ENCODE assay signal across 8 mouse cellular contexts in the genomic region with DNA sequence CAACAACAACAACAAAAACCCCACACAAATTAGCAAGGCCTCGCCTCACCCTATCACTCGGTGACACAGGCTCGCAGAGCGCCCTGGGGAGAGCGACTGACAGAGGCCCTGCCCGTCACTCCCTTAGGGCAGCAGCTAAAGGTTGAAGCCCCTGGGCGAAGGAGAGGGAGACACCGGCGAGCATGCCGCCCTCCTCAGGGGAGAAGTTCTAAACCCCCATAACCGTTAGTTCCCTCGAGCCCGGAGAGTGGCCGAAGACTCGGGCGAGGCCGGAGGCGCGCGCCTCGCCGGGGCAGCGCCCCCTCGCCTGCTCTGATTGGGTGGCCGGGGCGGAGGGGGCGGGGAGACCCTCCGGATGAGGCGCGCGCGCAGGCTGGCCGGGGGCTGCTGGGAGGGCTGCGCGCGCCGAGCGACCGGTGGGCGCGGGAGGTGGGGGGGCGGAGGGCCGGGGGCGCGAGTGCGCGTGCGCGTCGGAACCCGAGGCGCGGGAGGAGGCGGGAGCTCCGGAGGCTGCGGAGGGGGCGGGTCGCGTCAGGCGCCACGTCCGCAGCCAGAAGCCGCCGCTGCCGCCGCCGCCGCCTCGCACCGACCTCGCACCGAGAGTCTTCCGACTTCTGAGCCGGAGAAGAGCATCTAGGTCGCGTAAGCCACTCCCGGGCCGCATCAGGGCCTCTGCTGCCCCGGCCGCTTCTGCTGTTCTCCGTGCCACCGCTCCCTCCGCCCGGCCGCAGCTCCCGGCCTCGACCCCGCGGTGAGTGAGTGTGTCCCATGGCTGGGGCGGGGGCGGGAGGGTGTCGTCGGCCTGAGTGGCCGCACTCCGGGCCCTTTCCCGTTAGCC. TPM values are rescaled to one million over a fixed set of nuclear protein-coding genes. Genes with fewer than 3 reads are reported as not detected.
A peak's percentile ranks its signal among the peaks of the same experiment; 100 is the strongest.
DNase-seq lines count a peak whose midpoint lies in the region; ATAC-seq and TF ChIP-seq lines count a peak whose summit lies in the region.

A gene (minus strand): TSS at position 249 of the 838 bp plus-strand sequence.
A gene (plus strand): TSS at position 381 of the 838 bp plus-strand sequence.

- H3K79me2 ChIP-seq in liver, adult 2 months (ENCODE audit: control insufficient read depth, insufficient read depth, low read length) = no peaks in the 10 kb centered on the region

- ATAC-seq in heart, embryonic 12.5 days (ENCODE audit: insufficient number of reproducible peaks, low FRiP score) = peak; percentile 97
- ATAC-seq in kidney, embryonic 16.5 days (ENCODE audit: low FRiP score, low TSS enrichment) = peak; percentile 97
- peak; percentile 22 for ATAC-seq in monocyte, adult 5-6 weeks (replicated peaks; ENCODE audit: insufficient number of reproducible peaks, low FRiP score, low TSS enrichment, poor library complexity, severe bottlenecking)

- no peaks in the 10 kb centered on the region for H3K36me3 ChIP-seq in erythroblast, embryonic 14.5 days (ENCODE audit: control insufficient read depth)
- no peaks in the 10 kb centered on the region for H3K36me3 ChIP-seq in heart, embryonic 12.5 days
- H3K36me3 ChIP-seq in kidney, embryonic 16.5 days (ENCODE audit: insufficient read depth, low read length) = no peaks in the 10 kb centered on the region
- no peaks in the 10 kb centered on the region for H3K36me3 ChIP-seq in liver, adult 2 months (ENCODE audit: control insufficient read depth, insufficient read depth, low read length)

- peak within 1 kb of the TSS; percentile 88 for H3K4me2 ChIP-seq in heart, embryonic 12.5 days
- H3K4me2 ChIP-seq in kidney, embryonic 16.5 days (replicated peaks; ENCODE audit: low read depth, low read length) = peak within 1 kb of the TSS; percentile 85

- no peaks in the 10 kb centered on the region for H3K27me3 ChIP-seq in erythroblast, embryonic 14.5 days (ENCODE audit: control insufficient read depth)
- H3K27me3 ChIP-seq in heart, embryonic 12.5 days (replicated peaks) = no peaks in the 10 kb centered on the region
- H3K27me3 ChIP-seq in kidney, embryonic 16.5 days (ENCODE audit: insufficient read depth, low read length) = no peaks in the 10 kb centered on the region
- no peaks in the 10 kb centered on the region for H3K27me3 ChIP-seq in liver, adult 2 months (ENCODE audit: control insufficient read depth, insufficient read depth, low read length)

- H3K9ac ChIP-seq in heart, embryonic 12.5 days = peak within 1 kb of the TSS; percentile 91
- peak within 1 kb of the TSS; percentile 96 for H3K9ac ChIP-seq in kidney, embryonic 16.5 days (replicated peaks; ENCODE audit: low read length)
- peak within 1 kb of the TSS; percentile 95 for H3K9ac ChIP-seq in liver, adult 2 months (ENCODE audit: low read depth, low read length)

- peak within 1 kb of the TSS; percentile 89 for H3K27ac ChIP-seq in heart, embryonic 12.5 days (ENCODE audit: poor library complexity, severe bottlenecking)
- H3K27ac ChIP-seq in kidney, embryonic 16.5 days (ENCODE audit: low read length) = peak within 1 kb of the TSS; percentile 84
- H3K27ac ChIP-seq in liver, adult 2 months (replicated peaks; ENCODE audit: insufficient read depth, low read depth, low read length) = peak within 1 kb of the TSS; percentile 36

- TF ChIP-seq POLR2A in liver, adult 2 months (IDR thresholded peaks at IDR 0.05; ENCODE audit: extremely low read depth, insufficient read depth, low read length) = no peak

- WGBS in heart, embryonic 12.5 days = 2% methylated on average over 79 of the region's 96 CpGs
- 0% methylated on average over 56 of the region's 96 CpGs for WGBS in kidney, embryonic 16.5 days
- 1% methylated on average over 80 of the region's 96 CpGs for WGBS in liver, adult 2 months

- no peaks in the 10 kb centered on the region for H3K9me3 ChIP-seq in erythroblast, embryonic 14.5 days (ENCODE audit: control insufficient read depth, low read length)
- no peaks in the 10 kb centered on the region for H3K9me3 ChIP-seq in heart, embryonic 12.5 days (replicated peaks)
- no peaks in the 10 kb centered on the region for H3K9me3 ChIP-seq in kidney, embryonic 16.5 days (ENCODE audit: low read length)

- H3K4me3 ChIP-seq in erythroblast, embryonic 14.5 days (replicated peaks) = peak within 1 kb of the TSS; percentile 88
- peak within 1 kb of the TSS; percentile 81 for H3K4me3 ChIP-seq in heart, embryonic 12.5 days
- H3K4me3 ChIP-seq in kidney, embryonic 16.5 days (ENCODE audit: low read length) = peak within 1 kb of the TSS; percentile 100
- peak within 1 kb of the TSS; percentile 96 for H3K4me3 ChIP-seq in liver, adult 2 months (ENCODE audit: insufficient read depth, low read depth, low read length)

- no peak for TF ChIP-seq CTCF in liver, adult 2 months (IDR thresholded peaks at IDR 0.05; ENCODE audit: low read depth, low read length)

- H3K4me1 ChIP-seq in erythroblast, embryonic 14.5 days (ENCODE audit: control insufficient read depth) = peaks cover 26% of the 10 kb centered on the region
- peaks cover 8% of the 10 kb centered on the region for H3K4me1 ChIP-seq in heart, embryonic 12.5 days (replicated peaks)
- H3K4me1 ChIP-seq in kidney, embryonic 16.5 days (ENCODE audit: insufficient read depth, low read length) = peaks cover 19% of the 10 kb centered on the region
- peaks cover 6% of the 10 kb centered on the region; the same call in 1 of the 2 replicates for H3K4me1 ChIP-seq in liver, adult 2 months (ENCODE audit: control insufficient read depth, insufficient read depth, low read length)

- peak; percentile 93 for DNase-seq in CD4-positive, CD25-positive, alpha-beta regulatory T cell, adult 2 months (ENCODE audit: low read depth, low spot score)
- peak; percentile 84 for DNase-seq in brain, embryonic 18.5 days (ENCODE audit: low read depth, low spot score)
- DNase-seq in liver, adult 2 months (ENCODE audit: extremely low read depth, low read depth, low spot score) = peak; percentile 27
- peak; percentile 78 to 80 for DNase-seq in spleen, postnatal 36 days (ENCODE audit: low spot score in 2 of 2)

RNA-seq across cellular contexts. Expression of the first gene that starts in this region (rescaled TPM):
- polyA plus RNA-seq in erythroblast, embryonic 14.5 days (2012) = not detected in 2 replicates
- polyA plus RNA-seq in heart, embryonic 12.5 days (2016; fragmentation: Nextera tagmentation; extraction: Ambion mirVana) = 1.3 and 1.8 TPM in 2 replicates
- polyA plus RNA-seq in kidney, embryonic 16.5 days (2015; fragmentation: Nextera tagmentation; extraction: Ambion mirVana) = 0.76 and 1.4 TPM in 2 replicates
- 0.13 and 0.18 TPM in 2 replicates for total RNA-seq in liver, adult 2 months (2014; rRNA removed)
- polyA plus RNA-seq in liver, adult 2 months (2012; rRNA removed) = 0.02 TPM in 1 of 2 replicates, not detected in the other
- total RNA-seq in monocyte, adult 5-6 weeks (2017) = 0.32 to 0.97 TPM in 2 of 3 replicates, not detected in the other

RNA-seq across cellular contexts. Expression of the second gene that starts in this region (rescaled TPM):
- 0.50 and 0.81 TPM in 2 replicates for polyA plus RNA-seq in erythroblast, embryonic 14.5 days (2012)
- polyA plus RNA-seq in heart, embryonic 12.5 days (2016; fragmentation: Nextera tagmentation; extraction: Ambion mirVana) = 64.4 and 65.6 TPM in 2 replicates
- 70.8 and 75.8 TPM in 2 replicates for polyA plus RNA-seq in kidney, embryonic 16.5 days (2015; fragmentation: Nextera tagmentation; extraction: Ambion mirVana)
- 5.5 and 5.7 TPM in 2 replicates for total RNA-seq in liver, adult 2 months (2014; rRNA removed)
- polyA plus RNA-seq in liver, adult 2 months (2012; rRNA removed) = 2.3 and 3.3 TPM in 2 replicates
- total RNA-seq in monocyte, adult 5-6 weeks (2017) = 6.5 to 16.3 TPM (median 9.9 TPM) in 3 replicates

Comparison
In these comparisons a context has a peak if more than half of its experiments do, and no peak if none do; other contexts are left out.
1. Peak in every context shown above with its lines: DNase-seq, ATAC-seq, H3K4me3 ChIP-seq and H3K27ac ChIP-seq.
2. RNA of the second gene that starts in this region (polyA plus RNA-seq): 70.8 to 75.8 TPM in kidney, embryonic 16.5 days and 64.4 to 65.6 TPM in heart, embryonic 12.5 days; 2.3 to 3.3 TPM in liver, adult 2 months and 0.50 to 0.81 TPM in erythroblast, embryonic 14.5 days; every median in the first group is over 10 times any median in the second.
3. DNase-seq: peak in every context shown above with its lines; median percentile 93 in CD4-positive, CD25-positive, alpha-beta regulatory T cell, adult 2 months; 84 in brain, embryonic 18.5 days; 79 in spleen, postnatal 36 days; 27 in liver, adult 2 months.
4. ATAC-seq: peak in every context shown above with its lines; median percentile 97 in heart, embryonic 12.5 days; 97 in kidney, embryonic 16.5 days; 22 in monocyte, adult 5-6 weeks.
5. H3K27ac ChIP-seq: peak in every context shown above with its lines; median percentile 89 in heart, embryonic 12.5 days; 84 in kidney, embryonic 16.5 days; 36 in liver, adult 2 months.